Mouse (Mus musculus) CH12.LX (cell line): ENCODE measurements around the gene Tlcd1. TPM values are rescaled to one million over a fixed set of nuclear protein-coding genes. Genes with fewer than 3 reads are reported as not detected.

ENCODE experiments used
- DNase-seq: peaks from one replicate; pipeline ENCODE4 v3.0.0-alpha.2; 2013; ENCODE audit errors: extremely low read depth
- H3K27ac ChIP-seq: 2 replicates; pipeline ENCODE4 v1.5.1; 2012; ENCODE audit warnings: low read depth, mild to moderate bottlenecking, control low read depth, moderate library complexity; ENCODE audit not compliant: insufficient read depth
- H3K27me3 ChIP-seq: replicated peaks from 2 replicates; pipeline ENCODE3; 2012; ENCODE audit warnings: inconsistent platforms
- H3K36me3 ChIP-seq, 2 experiments: replicated peaks in 1 of 2; 2 replicates each; pipeline versions ENCODE3 to v1.6.1; 2012; ENCODE audit warnings: inconsistent platforms in 1 of 2, low read length in 1 of 2, mild to moderate bottlenecking in 1 of 2, mixed read lengths in 1 of 2, moderate library complexity in 1 of 2; ENCODE audit not compliant: control insufficient read depth in 1 of 2, insufficient read depth in 1 of 2
- H3K4me1 ChIP-seq, 2 experiments: 2 replicates each; pipeline ENCODE4 v1.6.1; 2012; ENCODE audit warnings: inconsistent platforms in 1 of 2, moderate library complexity in 1 of 2; ENCODE audit not compliant: insufficient read depth in 2 of 2, control insufficient read depth in 1 of 2
- H3K4me2 ChIP-seq: 2 replicates; pipeline ENCODE4 v1.6.1; 2012; ENCODE audit warnings: low read depth, mild to moderate bottlenecking, control low read depth; ENCODE audit not compliant: poor library complexity, insufficient read depth, severe bottlenecking
- H3K4me3 ChIP-seq, 3 experiments: fragments of 150-350 bp in 1 of 3; sonication (generic) in 1 of 3; replicated peaks in 1 of 3; 2 replicates each; pipeline versions ENCODE3 to v1.5.1; 2011 to 2012; ENCODE audit warnings: low read depth in 2 of 3, low read length in 2 of 3, mild to moderate bottlenecking in 2 of 3, moderate library complexity in 2 of 3, control low read depth in 1 of 3, improper control_type of control experiment in 1 of 3, inconsistent platforms in 1 of 3, mixed read lengths in 1 of 3; ENCODE audit not compliant: poor library complexity in 1 of 3
- H3K79me2 ChIP-seq: replicated peaks from 2 replicates; pipeline ENCODE4 v1.6.1; 2012; ENCODE audit warnings: mild to moderate bottlenecking, moderate library complexity; ENCODE audit not compliant: control insufficient read depth, poor library complexity, insufficient read depth, severe bottlenecking; ENCODE audit errors: extremely low read depth
- H3K9ac ChIP-seq: 2 replicates; pipeline ENCODE4 v1.6.1; 2012; ENCODE audit warnings: low read depth, mild to moderate bottlenecking, control low read depth, moderate library complexity; ENCODE audit not compliant: insufficient read depth
- H3K9me3 ChIP-seq: replicated peaks from 2 replicates; pipeline ENCODE3; 2012; ENCODE audit warnings: low read length, inconsistent platforms, mixed read lengths
- BHLHE40 ChIP-seq: IDR thresholded peaks from 2 replicates; pipeline ENCODE4 v1.6.1; 2011; ENCODE audit warnings: mild to moderate bottlenecking, low read depth, low read length, improper control_type of control experiment
- CHD1 ChIP-seq: IDR thresholded peaks from 2 replicates; pipeline ENCODE4 v1.6.1; 2012; ENCODE audit warnings: low read depth, low read length, improper control_type of control experiment, inconsistent platforms
- CHD2 ChIP-seq: IDR thresholded peaks from 2 replicates; pipeline ENCODE4 v1.6.1; 2011; ENCODE audit warnings: low read length, improper control_type of control experiment
- CTCF ChIP-seq, 2 experiments: IDR thresholded peaks in 1 of 2; conservative IDR thresholded peaks in 1 of 2; 2 replicates each; pipeline ENCODE4 v1.5.1; 2011 to 2012; ENCODE audit warnings: low read depth in 2 of 2, low read length in 2 of 2, improper control_type of control experiment in 1 of 2, inconsistent platforms in 1 of 2, mild to moderate bottlenecking in 1 of 2, moderate library complexity in 1 of 2
- E2F4 ChIP-seq: IDR thresholded peaks from 2 replicates; pipeline ENCODE4 v1.6.1; 2011; ENCODE audit warnings: low read depth, low read length, improper control_type of control experiment; ENCODE audit not compliant: insufficient replicate concordance
- ELF1 ChIP-seq: IDR thresholded peaks from 2 replicates; pipeline ENCODE4 v1.6.1; 2014; ENCODE audit warnings: low read depth, mild to moderate bottlenecking, inconsistent platforms, low read length, improper control_type of control experiment
- EP300 ChIP-seq: IDR thresholded peaks from 2 replicates; pipeline ENCODE4 v1.6.1; 2011; ENCODE audit warnings: low read length, improper control_type of control experiment
- ETS1 ChIP-seq: conservative IDR thresholded peaks from 2 replicates; pipeline ENCODE4 v1.6.1; 2012; ENCODE audit warnings: low read depth, mild to moderate bottlenecking, inconsistent platforms, low read length, improper control_type of control experiment, moderate library complexity
- GABPA ChIP-seq: IDR thresholded peaks from 2 replicates; pipeline ENCODE4 v1.6.1; 2012; ENCODE audit warnings: low read depth, low read length, improper control_type of control experiment, inconsistent platforms; ENCODE audit not compliant: insufficient replicate concordance
- HCFC1 ChIP-seq: IDR thresholded peaks from 2 replicates; pipeline ENCODE4 v1.6.1; 2012; ENCODE audit warnings: low read depth, mild to moderate bottlenecking, inconsistent platforms, low read length, improper control_type of control experiment
- IRF4 ChIP-seq: IDR thresholded peaks from 2 replicates; pipeline ENCODE4 v1.6.1; 2014; ENCODE audit warnings: low read depth, mild to moderate bottlenecking, inconsistent platforms, low read length, improper control_type of control experiment
- JUN ChIP-seq: IDR thresholded peaks from 2 replicates; pipeline ENCODE4 v1.6.1; 2011; ENCODE audit warnings: low read depth, mild to moderate bottlenecking, low read length, improper control_type of control experiment, moderate library complexity; ENCODE audit not compliant: insufficient read depth
- JUND ChIP-seq: conservative IDR thresholded peaks from 2 replicates; pipeline ENCODE4 v1.6.1; 2011; ENCODE audit warnings: low read depth, low read length, improper control_type of control experiment
- KAT2A ChIP-seq: IDR thresholded peaks from 2 replicates; pipeline ENCODE4 v1.6.1; 2012; ENCODE audit warnings: low read length, improper control_type of control experiment, inconsistent platforms; ENCODE audit not compliant: insufficient replicate concordance
- MAFK ChIP-seq: IDR thresholded peaks from 2 replicates; pipeline ENCODE4 v1.6.1; 2011; ENCODE audit warnings: low read length, improper control_type of control experiment; ENCODE audit not compliant: insufficient replicate concordance
- MAX ChIP-seq: IDR thresholded peaks from 2 replicates; pipeline ENCODE4 v1.6.1; 2011; ENCODE audit warnings: low read length, improper control_type of control experiment
- MAZ ChIP-seq: IDR thresholded peaks from 2 replicates; pipeline ENCODE4 v1.6.1; 2012; ENCODE audit warnings: low read depth, mild to moderate bottlenecking, inconsistent platforms, low read length, improper control_type of control experiment, moderate library complexity
- MEF2A ChIP-seq: IDR thresholded peaks from 2 replicates; pipeline ENCODE4 v1.6.1; 2014; ENCODE audit warnings: low read depth, mild to moderate bottlenecking, inconsistent platforms, low read length, improper control_type of control experiment, borderline replicate concordance
- MXI1 ChIP-seq: IDR thresholded peaks from 2 replicates; pipeline ENCODE4 v1.6.1; 2011; ENCODE audit warnings: mild to moderate bottlenecking, low read depth, low read length, improper control_type of control experiment
- MYC ChIP-seq: IDR thresholded peaks from 2 replicates; pipeline ENCODE4 v1.6.1; 2011; ENCODE audit warnings: low read depth, mild to moderate bottlenecking, improper control_type of control experiment, low read length
- NELFE ChIP-seq: IDR thresholded peaks from 2 replicates; pipeline ENCODE4 v1.6.1; 2011; ENCODE audit warnings: low read depth, low read length, improper control_type of control experiment
- NRF1 ChIP-seq: IDR thresholded peaks from 2 replicates; pipeline ENCODE4 v1.6.1; 2014; ENCODE audit warnings: low read depth, mild to moderate bottlenecking, inconsistent platforms, low read length, improper control_type of control experiment, moderate library complexity
- PAX5 ChIP-seq: IDR thresholded peaks from 2 replicates; pipeline ENCODE4 v1.6.1; 2012; ENCODE audit warnings: low read length, inconsistent platforms, mixed read lengths
- POLR2A ChIP-seq: IDR thresholded peaks from 2 replicates; pipeline ENCODE4 v1.6.1; 2011; ENCODE audit warnings: low read depth, mild to moderate bottlenecking, improper control_type of control experiment, low read length
- POLR2AphosphoS2 ChIP-seq: IDR thresholded peaks from 2 replicates; pipeline ENCODE4 v1.6.1; 2011; ENCODE audit warnings: low read depth, low read length, improper control_type of control experiment
- RAD21 ChIP-seq: IDR thresholded peaks from 2 replicates; pipeline ENCODE4 v1.6.1; 2011; ENCODE audit warnings: low read depth, mild to moderate bottlenecking, low read length, improper control_type of control experiment, moderate library complexity
- RCOR1 ChIP-seq: conservative IDR thresholded peaks from 2 replicates; pipeline ENCODE4 v1.6.1; 2012; ENCODE audit warnings: low read depth, mild to moderate bottlenecking, inconsistent platforms, low read length, improper control_type of control experiment
- SIN3A ChIP-seq: IDR thresholded peaks from 2 replicates; pipeline ENCODE4 v1.6.1; 2012; ENCODE audit warnings: low read length, improper control_type of control experiment, inconsistent platforms
- SMC3 ChIP-seq: IDR thresholded peaks from 2 replicates; pipeline ENCODE4 v1.6.1; 2011; ENCODE audit warnings: low read depth, low read length, improper control_type of control experiment
- TBP ChIP-seq: conservative IDR thresholded peaks from 2 replicates; pipeline ENCODE4 v1.6.1; 2011; ENCODE audit warnings: low read depth, low read length, improper control_type of control experiment
- TCF12 ChIP-seq: IDR thresholded peaks from 2 replicates; pipeline ENCODE4 v1.6.1; 2014; ENCODE audit warnings: low read depth, mild to moderate bottlenecking, inconsistent platforms, low read length, improper control_type of control experiment
- UBTF ChIP-seq: IDR thresholded peaks from 2 replicates; pipeline ENCODE4 v1.6.1; 2012; ENCODE audit warnings: low read depth, mild to moderate bottlenecking, inconsistent platforms, low read length, improper control_type of control experiment, moderate library complexity
- USF1 ChIP-seq: IDR thresholded peaks from 2 replicates; pipeline ENCODE4 v1.6.1; 2014; ENCODE audit warnings: low read depth, mild to moderate bottlenecking, inconsistent platforms, low read length, improper control_type of control experiment
- USF2 ChIP-seq: conservative IDR thresholded peaks from 2 replicates; pipeline ENCODE4 v1.6.1; 2011; ENCODE audit warnings: low read depth, low read length, improper control_type of control experiment
- ZC3H11A ChIP-seq: IDR thresholded peaks from 2 replicates; pipeline ENCODE4 v1.6.1; 2012; ENCODE audit warnings: low read depth, mild to moderate bottlenecking, inconsistent platforms, low read length, improper control_type of control experiment
- ZKSCAN1 ChIP-seq: IDR thresholded peaks from 2 replicates; pipeline ENCODE4 v1.6.1; 2012; ENCODE audit warnings: low read depth, inconsistent platforms, low read length, improper control_type of control experiment, borderline replicate concordance
- ZMIZ1 ChIP-seq: IDR thresholded peaks from 2 replicates; pipeline ENCODE4 v1.6.1; 2012; ENCODE audit warnings: low read depth, mild to moderate bottlenecking, inconsistent platforms, low read length, improper control_type of control experiment
- ZNF384 ChIP-seq: IDR thresholded peaks from 2 replicates; pipeline ENCODE4 v1.6.1; 2012; ENCODE audit warnings: low read depth, low read length, improper control_type of control experiment, inconsistent platforms
- dilution Hi-C: fragments of 300-500 bp; cut with MboI; formaldehyde crosslinking; loops from 2 replicates; pipeline ENCODE4 v1.14.3; 2020; ENCODE audit warnings: low sequenced_read_pairs; ENCODE audit not compliant: extremely low pct_unique_long_range_greater_than_20kb, extremely low pct_ligation_motif_present
- in situ Hi-C: fragments of 300-500 bp; cut with MboI; formaldehyde crosslinking; loops from 3 replicates; pipeline ENCODE4 v1.14.3; 2019; ENCODE audit warnings: low sequenced_read_pairs, low pct_ligation_motif_present, low pct_unique_long_range_greater_than_20kb, mixed read lengths
- polyA plus RNA-seq: library from polyadenylated mRNA; unstranded; fragments of >175 nt; gene quantifications from 2 replicates; pipeline ENCODE4 v1.2.1, GENCODE M21; 2012; ENCODE audit warnings: low read depth; ENCODE audit not compliant: insufficient read length
- total RNA-seq, 2 experiments: library from RNA; depleted of rRNA; stranded (reverse); fragments of 300-350 nt in 1 of 2; fragments of >200 nt in 1 of 2; gene quantifications; 2 replicates each; pipeline ENCODE4 v1.2.3; 2012 to 2014

Gene Tlcd1
- total RNA-seq (2012; rRNA removed) (16.4 and 20.3 TPM in 2 replicates), total RNA-seq (2014; rRNA removed) (18.2 and 20.3 TPM in 2 replicates), polyA plus RNA-seq (15.6 and 19.1 TPM in 2 replicates)

GRCm38 (mm10) chr11:78176402-78176862 is at the start of gene Tlcd1, which contains the start of gene Nek8:
Gene Tlcd1 (plus strand): TSS chr11:78176711.
Gene Nek8 (minus strand): TSS chr11:78176675.
- peaks cover 13 to 69% of the 10 kb centered on the region in 2 experiments for H3K4me1 ChIP-seq

DNA sequence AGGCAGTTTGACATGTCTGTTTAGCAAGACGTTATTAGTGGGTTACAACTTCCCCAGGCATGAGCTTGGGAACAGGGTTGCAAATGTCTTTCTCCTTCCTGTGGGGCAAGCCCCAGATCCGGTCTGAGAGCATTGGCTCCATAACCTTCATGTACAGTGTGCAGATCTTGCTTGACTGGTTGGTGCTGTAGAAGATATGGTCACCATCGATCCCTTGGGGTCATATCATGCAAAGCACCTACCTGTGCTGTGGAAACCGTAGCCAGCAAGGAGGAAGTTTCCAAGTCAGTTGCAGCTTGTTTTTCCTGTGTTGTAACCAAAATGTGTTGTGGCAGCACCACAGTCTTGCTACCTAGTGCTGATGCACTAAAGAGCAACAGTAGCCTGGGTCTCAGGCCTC is 49.8 kb upstream of the Tlcd1 start:
- Histone ChIP-seq H3K4me3 (no peak overlapping the region), H3K79me2 (peaks cover 46% of the 10 kb centered on the region), H3K36me3 (peaks cover 0 to 57% of the 10 kb centered on the region in 2 experiments), H3K4me2 (no peak overlapping the region), H3K27ac (peak overlapping the region; percentile 10; the same call in 1 of the 2 replicates), H3K4me1 (peaks cover 10 to 36% of the 10 kb centered on the region in 2 experiments), H3K27me3 (no peaks in the 10 kb centered on the region), H3K9ac (no peak overlapping the region), H3K9me3 (no peaks in the 10 kb centered on the region)
- TF ChIP-seq ELF1, result 0 out of 2 replicates have a peak, but pooled peaks have one; percentile 14
- TF ChIP-seq PAX5, result no peak
- TF ChIP-seq EP300, result peak; percentile 34; the same call in 1 of the 2 replicates
- dilution Hi-C loops, result no loop called here
- DNase-seq, result peak; percentile 84
- in situ Hi-C loops, result no loop called here

More at GRCm38 (mm10) chr11:78176402-78176862, at the start of gene Tlcd1, which contains the start of gene Nek8:
- no peaks in the 10 kb centered on the region for H3K9me3 ChIP-seq
- in situ Hi-C loops, result loop anchor here (5.0 to 10.0 kb wide), 3 partner anchors 119 to 349 kb away; no protein-coding TSS in a partner anchor
- peak within 1 kb of the TSS; percentile 65 to 72 (median 66) for H3K4me3 ChIP-seq
- peak within 1 kb of the TSS; percentile 94 for H3K27ac ChIP-seq
- H3K79me2 ChIP-seq, result peaks cover 19% of the 10 kb centered on the region
- TF ChIP-seq CHD2 (no peak), USF1 (no peak), BHLHE40 (peak; percentile 20; the same call in 1 of the 2 replicates), EP300 (no peak), HCFC1 (no peak), E2F4 (no peak), RCOR1 (no peak), RAD21 (no peak), ZMIZ1 (peak; percentile 68), SMC3 (no peak; the same call in 1 of the 2 replicates), MYC (no peak), TBP (peak; percentile 33; the same call in 1 of the 2 replicates), NELFE (peak; percentile 92), KAT2A (no peak), ZC3H11A (no peak), JUN (no peak), MAFK (no peak), TCF12 (peak; percentile 47; the same call in 1 of the 2 replicates), GABPA (no peak), JUND (no peak), ZKSCAN1 (no peak), UBTF (no peak), ELF1 (peak; percentile 16; the same call in 1 of the 2 replicates), POLR2A (peak; percentile 81), PAX5 (no peak), MAZ (peak; percentile 34; the same call in 1 of the 2 replicates), NRF1 (peak; percentile 89), POLR2AphosphoS2 (peak; percentile 44; the same call in 1 of the 2 replicates), MXI1 (no peak), IRF4 (no peak), ZNF384 (no peak), SIN3A (no peak), CHD1 (no peak), ETS1 (no peak), USF2 (no peak), MEF2A (no peak; the same call in none of the 2 replicates), MAX (peak; percentile 8; the same call in 1 of the 2 replicates), CTCF (conservative IDR thresholded peaks at IDR 0.05 in 1 of 2, IDR thresholded peaks at IDR 0.05 in 1 of 2; ENCODE audit: low read depth in 2 of 2, low read length in 2 of 2) (no peak)
- TF ChIP-seq, all 38 proteins: peak for 11
- DNase-seq, result peak; percentile 98
- Histone ChIP-seq H3K4me2 (peak within 1 kb of the TSS; percentile 73), H3K9ac (peak within 1 kb of the TSS; percentile 74), H3K36me3 (peaks cover 22 to 40% of the 10 kb centered on the region in 2 experiments), H3K27me3 (no peaks in the 10 kb centered on the region)
- dilution Hi-C loops, result no loop called here
